Mouse (Mus musculus): Measurements from ENCODE around the gene Nagpa. TPM values are rescaled to one million over a fixed set of nuclear protein-coding genes. Genes with fewer than 3 reads are reported as not detected.
"Not testable (repeated sequence)": the region's sequence is repeated elsewhere in the genome, so short reads cannot be mapped to it uniquely, and the experiment has no call there.

Nagpa gene
- 10 to 100 TPM in 1 of 2 experiments, 1 to 10 TPM in 1; 8.4 to 10.8 TPM for total RNA-seq (2021)

DNA sequence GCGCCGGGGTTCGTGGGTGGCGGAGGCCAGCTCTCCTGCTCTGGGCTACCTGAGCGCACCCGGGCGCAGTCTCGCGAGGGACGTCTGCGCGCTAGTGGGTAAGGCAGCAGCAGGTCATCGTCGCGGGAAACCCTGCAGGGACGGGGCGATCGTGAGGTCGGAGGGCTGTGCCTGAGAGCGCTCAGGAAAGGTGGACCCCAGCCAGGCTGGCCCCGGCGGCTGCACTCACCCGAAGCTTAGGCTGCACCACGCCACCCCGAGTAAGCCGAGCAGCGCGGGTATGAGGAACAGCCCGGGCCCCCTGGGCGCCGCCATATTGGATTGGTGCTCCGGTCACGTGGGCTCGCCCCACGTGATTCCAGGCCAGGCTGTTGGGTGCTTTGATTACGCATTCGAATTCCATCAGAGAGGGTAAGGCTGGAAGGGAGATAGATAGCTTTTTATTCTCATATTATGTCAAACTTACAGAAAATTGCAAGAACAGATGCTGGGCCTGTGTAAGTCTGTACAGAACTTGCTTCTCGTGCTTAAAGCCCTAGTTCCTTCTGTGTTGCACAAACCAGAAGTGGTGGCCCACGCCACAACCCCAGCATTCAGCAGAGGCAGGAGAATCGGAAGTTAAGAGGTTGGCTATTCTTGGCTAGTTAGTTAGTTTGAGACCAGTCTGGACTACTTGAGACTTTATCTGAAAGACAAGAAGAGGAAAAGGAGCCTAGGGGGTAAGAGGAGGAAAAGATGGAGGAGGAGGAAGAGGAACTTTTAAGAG, at the start of gene Nagpa:
TSS of gene Nagpa (minus strand) at position 345 of the 766 bp plus-strand sequence.
- intact Hi-C loops (cut with DNase I) = loop anchor here (2.0 kb wide), 2 partner anchors 263 to 331 kb away; no protein-coding TSS in a partner anchor

DNA sequence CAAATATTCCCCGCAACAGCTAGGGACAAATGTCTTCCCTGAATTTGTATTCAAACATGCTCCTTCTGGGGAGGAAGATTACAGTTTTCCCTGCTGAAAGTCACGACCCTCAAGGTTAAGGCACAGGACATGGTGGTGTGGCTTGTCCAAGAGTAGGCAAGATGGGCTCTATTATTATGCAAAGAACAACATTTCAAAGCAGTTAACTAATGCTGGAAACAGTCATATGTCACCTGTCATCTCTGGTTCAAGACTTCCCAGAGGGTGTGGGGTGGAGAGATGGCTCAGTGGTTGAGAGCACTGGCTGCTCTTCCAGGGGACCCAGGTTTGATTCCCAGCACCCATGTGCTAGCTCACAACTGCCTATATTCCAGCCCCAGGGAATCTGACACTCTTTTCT, 48.4 kb upstream of the Nagpa start:
- DNase-seq (ENCODE audit: low spot score in 2 of 2) = no peak
- intact Hi-C loops (cut with DNase I) = no loop called here

More for the DNA sequence above, at the start of gene Nagpa:
- peak; percentile 83 for DNase-seq (ENCODE audit: low spot score in 2 of 2)

DNA sequence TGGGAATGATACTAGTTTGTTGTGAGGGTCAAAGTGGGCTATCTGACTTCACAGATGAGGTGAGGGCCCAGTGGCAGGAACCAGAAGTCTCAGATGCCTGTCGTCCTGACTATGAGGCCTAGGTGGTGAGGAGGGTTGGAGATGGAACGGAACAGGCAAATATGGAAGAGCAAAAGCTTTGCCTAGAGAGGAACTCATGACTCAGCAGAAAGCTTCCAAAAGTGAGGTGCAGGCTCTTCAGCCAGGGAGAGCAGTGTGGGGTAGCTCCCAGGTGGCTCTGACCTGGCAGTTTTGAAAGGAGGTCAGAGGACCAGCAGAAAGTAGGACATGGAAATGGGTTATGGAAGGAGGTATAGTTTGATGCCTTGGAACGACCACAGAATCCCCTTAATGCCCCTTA, 47.1 kb upstream of the Nagpa start:
- no peak for DNase-seq (ENCODE audit: low spot score in 2 of 2)
- intact Hi-C loops (cut with DNase I) = no loop called here

DNA sequence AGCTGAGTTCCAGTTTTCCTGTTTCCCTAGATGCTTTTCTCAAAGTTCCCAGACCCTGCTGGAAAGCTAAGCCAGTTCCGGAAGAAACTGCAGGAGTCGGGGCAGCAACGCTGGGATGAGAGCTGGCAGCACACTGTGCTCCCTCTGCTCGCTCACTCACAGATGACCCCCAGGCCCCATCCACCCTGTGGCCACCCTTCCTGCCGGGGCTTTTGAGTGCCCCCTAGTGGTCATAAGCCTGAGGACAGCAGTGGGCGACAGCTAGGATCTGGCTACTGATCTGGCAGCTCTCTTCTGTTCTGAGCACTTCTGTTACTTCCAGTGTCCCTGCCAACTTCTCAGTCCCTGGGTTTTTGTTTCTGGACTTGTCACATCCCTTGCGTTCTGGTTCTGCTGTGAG, 40.6 kb upstream of the Nagpa start:
- intact Hi-C loops (cut with DNase I) = loop anchor here (1.0 kb wide), 1 partner anchor 42 kb away; no protein-coding TSS in a partner anchor
- peak; percentile 49 to 52 for DNase-seq (ENCODE audit: low spot score in 2 of 2)

DNA sequence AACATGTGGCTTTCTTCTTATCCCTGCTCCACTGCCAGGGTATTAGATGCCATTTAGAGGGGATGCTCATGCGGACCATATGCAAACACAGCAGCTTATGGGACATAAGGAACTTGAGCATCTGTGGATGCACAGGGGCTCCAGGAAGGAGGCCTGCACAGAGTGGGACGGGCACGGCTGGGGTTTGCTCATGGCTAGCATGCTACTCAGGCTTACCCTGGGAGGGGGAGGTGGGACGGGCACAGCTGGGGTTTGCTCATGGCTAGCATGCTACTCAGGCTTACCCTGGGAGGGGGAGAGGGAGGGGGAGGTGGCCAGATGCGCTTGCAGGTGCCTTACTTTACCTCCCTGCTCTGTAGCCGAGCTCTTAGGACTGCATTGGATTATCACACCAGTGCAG, 39.1 kb upstream of the Nagpa start:
- no peak for DNase-seq (ENCODE audit: low spot score in 2 of 2)
- intact Hi-C loops (cut with DNase I) = no loop called here

DNA sequence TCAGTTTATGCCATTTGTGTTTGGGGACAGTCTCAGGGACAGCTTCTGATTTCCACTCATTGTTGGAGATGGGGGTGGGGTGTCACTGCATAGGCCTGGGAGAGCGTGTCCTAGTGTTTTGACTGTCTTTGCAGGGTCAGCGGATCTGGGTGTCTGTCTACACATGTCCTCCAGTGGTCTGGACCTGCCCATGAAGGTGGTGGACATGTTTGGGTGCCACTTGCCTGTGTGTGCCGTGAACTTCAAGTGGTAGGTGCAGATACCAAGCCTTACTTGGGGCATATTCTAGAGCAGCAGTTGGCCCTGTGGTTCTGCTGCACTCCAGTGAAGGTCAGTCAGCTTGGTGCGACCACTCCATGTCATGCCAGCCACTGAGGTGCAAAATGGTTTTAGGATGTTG, 38.5 kb upstream of the Nagpa start:
- DNase-seq (ENCODE audit: low spot score in 2 of 2) = no peak
- intact Hi-C loops (cut with DNase I) = no loop called here

DNA sequence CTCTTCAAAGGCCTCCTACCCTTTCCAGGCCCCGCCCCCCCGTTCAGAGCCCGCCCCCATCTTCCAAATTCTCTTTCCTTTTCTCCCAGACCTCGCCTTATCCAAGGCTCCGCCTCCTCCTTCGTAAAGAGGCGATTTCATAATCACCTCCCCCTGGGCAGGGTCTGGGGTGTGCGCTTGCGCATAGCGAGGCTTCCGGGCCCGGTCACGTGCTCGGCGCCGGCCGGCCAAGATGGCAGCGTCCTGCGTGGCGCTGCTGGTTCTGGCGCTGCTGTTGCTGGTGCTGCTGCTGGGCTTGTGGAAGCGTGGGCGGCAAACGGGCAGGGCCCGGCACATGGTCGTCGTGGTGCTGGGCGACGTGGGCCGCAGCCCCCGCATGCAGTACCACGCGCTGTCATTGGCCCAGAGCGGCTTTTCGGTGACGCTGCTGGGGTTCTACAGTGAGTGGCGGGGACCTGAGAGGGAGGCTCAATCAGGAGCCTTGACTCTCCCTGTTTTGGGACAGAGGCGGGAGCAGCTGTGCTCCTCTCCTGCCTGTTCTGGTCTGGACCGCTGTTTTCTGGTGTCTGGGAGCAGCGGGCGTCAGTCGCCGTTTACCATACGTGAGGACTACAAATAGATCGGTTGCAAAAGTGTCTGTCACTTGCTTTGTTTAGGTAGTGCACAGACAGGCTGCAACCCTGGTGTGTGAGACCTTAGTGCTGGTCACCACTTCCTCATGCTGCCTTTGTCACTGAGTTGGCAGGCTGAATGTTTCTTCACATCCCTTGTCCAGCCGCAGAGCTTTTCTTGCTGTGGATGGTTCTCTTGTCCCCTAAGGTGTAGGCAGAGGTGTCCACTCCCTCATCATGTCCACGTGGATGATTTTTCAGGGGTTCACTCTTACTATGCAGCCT, 29.9 kb upstream of the Nagpa start, which contains the start of gene Alg1:
TSS of gene Alg1 (plus strand) at position 204 of the 896 bp plus-strand sequence.
- DNase-seq (ENCODE audit: low spot score in 2 of 2) = peak; percentile 93 to 96
- intact Hi-C loops (cut with DNase I) = loop anchor here (1.0 kb wide), 1 partner anchor 22 kb away; the partner anchor contains the start of gene Eef2kmt

DNA sequence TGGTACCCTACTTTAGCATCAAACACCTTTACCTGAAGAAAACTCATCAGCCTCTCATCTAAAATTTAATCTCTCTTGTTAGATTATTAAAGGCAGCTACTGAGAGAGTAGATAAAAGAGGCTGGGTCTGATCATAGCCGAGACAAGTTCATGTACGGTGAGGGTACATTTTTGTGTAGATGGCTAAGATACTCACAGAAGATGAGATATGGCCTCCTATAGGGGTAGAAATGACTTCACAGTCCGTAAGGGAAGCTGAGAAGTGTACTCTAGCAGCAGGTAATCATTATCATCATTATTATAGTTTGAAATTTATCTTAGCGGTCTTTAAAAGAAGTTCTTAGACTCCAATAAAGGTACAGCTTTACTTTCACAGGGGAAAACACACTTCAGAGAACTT, 29.2 kb upstream of the Nagpa start:
- intact Hi-C loops (cut with DNase I) = loop anchor here (1.0 kb wide), 1 partner anchor 22 kb away; the partner anchor contains the start of gene Eef2kmt

DNA sequence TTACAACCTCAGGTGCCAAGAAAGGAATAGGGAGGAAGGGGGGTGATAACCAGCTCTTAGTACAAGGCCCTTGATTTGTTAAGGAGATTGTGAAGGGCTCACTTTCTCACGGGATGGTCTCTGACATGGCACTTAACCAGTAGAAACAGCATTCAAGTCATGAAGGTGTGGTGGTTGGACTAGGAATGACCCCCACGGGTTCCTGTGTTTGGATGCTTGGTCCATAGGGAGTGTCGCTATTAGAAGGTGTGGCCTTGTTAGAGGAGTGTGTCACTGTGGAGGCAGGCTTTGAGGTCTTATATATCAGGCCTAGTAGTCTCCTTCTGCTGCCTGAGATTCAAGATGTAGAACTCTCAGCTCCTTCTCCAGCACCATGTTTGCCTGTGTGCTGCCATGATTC, 24.3 kb upstream of the Nagpa start:
- intact Hi-C loops (cut with DNase I); DNase-seq (ENCODE audit: low spot score in 2 of 2): not testable (repeated sequence)

More for the DNA sequence above, 29.2 kb upstream of the Nagpa start:
- DNase-seq (ENCODE audit: low spot score in 2 of 2) = no peak

DNA sequence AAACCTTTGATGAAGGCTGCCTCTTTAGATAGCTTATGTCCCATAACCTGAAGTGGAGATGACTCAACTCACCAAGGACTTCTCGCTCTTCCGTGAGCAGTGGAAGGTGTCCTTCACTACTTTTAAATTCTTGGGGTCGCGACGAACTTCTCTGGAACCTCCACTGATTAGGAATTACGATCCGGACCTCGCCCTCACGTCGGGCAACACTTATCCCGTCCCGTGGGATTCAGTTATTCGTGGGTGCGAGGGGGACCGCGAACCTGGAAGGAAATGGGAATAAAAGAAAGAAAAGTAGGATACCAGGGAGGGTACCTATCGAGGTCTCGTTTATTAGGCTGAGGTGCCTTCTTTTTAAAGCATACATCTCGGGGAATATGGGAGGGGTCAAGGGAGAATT, 23.7 kb upstream of the Nagpa start:
- DNase-seq (ENCODE audit: low spot score in 2 of 2); intact Hi-C loops (cut with DNase I): not testable (repeated sequence)

DNA sequence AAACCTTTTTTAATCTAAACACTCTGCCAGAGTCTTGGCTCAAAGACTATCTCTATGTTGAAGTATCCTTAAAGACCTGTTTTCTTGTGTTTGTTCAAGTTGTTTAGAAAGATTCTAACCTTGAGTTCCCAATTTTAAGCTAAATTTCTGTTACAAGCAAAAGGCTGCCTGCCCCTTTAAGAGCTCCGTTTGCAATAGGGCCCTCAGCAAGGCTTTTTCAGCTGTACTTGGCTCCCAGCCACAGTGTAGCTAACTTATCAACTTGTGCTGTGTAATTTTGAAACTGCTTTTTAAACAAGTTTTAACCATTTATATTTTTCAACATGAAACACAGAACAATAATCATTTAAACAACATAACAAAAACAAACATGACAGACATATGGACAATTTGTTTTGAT, 22.7 kb upstream of the Nagpa start:
- DNase-seq (ENCODE audit: low spot score in 2 of 2) = not testable (repeated sequence)

DNA sequence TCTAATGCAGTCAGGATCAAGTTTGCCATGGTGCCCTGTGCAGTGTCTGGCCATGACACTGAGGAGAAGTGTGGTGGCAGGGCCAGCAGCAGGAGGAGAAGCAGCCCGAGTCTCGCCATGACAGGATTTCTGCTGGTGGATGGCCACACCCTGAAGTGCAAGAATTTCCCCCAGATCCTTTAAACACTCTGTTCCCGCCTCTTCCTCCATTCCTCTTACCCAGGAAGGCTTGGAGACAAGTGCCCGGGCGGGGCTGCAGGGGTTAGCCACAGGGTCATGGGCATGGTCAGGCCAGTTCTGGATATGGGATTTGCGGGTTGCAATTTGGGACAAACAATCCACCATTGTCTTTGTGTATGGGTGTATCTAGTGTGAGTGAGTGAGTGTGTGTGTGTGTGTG, 18.3 kb upstream of the Nagpa start, which contains the start of gene AU021092:
TSS of gene AU021092 (minus strand) at position 160 of the 400 bp plus-strand sequence.
- no peak for DNase-seq (ENCODE audit: low spot score in 2 of 2)
- intact Hi-C loops (cut with DNase I) = no loop called here

More for the DNA sequence above, 22.7 kb upstream of the Nagpa start:
- intact Hi-C loops (cut with DNase I) = not testable (repeated sequence)

DNA sequence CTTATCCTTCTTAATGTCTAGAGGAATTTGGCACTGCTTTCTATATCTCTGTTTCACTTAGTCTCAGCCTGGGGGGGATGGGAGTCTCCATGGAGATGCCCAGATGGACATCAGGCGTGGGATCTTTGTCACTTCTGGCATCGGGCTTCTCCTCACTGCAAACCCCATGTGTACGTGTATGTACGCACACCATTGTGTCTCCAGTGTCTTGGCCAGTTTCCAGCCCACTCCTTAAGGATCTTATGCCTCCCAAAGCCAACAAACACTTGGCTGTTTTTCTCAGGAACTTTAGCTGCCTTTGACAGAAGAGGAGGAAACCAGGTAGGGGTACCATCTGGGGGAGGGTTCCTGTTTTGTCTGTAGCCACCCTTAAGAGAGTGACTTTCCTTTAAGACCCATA, 17.6 kb upstream of the Nagpa start:
- intact Hi-C loops (cut with DNase I) = no loop called here

DNA sequence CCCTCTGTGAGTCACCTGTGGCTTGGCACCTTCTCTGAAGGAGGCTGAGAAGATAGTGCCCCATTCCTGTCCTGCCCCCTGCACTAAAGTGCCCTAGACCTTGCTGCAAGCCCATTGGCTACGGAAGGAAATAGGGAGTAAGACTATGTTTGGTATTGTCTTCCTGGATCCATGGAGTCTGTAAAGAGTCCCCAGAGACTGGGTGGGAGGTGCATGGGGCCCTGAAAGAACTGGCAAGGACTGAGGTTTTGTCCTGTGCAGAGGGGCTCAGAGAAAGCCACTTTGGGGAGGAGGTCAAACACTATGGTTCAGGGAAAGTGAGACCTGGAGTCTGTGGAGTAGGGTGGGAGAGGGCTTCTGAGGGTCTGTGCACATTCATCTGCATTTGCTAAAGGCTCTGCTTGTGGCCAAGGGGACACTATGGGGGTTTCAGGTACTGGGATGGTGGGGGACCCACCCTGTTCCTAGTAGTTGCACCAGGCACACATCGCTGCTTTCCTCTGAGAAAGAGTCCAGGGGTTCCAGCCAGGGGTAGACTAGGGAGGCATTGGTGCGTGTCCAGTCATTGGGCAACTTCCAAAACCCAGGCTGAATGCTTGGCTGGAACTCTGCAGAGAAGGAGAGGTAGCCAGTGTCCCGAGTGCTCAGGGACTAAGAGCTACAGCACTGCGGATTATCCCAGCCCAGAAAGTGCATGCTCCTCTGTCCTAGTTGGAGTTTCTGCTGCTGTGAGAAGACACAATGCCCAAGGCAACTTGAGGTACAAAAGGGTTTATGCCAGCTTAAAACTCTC, 13.7 kb upstream of the Nagpa start:
- DNase-seq (ENCODE audit: low spot score in 2 of 2) = no peak
- intact Hi-C loops (cut with DNase I) = no loop called here

More for the DNA sequence above, 17.6 kb upstream of the Nagpa start:
- no peak for DNase-seq (ENCODE audit: low spot score in 2 of 2)

DNA sequence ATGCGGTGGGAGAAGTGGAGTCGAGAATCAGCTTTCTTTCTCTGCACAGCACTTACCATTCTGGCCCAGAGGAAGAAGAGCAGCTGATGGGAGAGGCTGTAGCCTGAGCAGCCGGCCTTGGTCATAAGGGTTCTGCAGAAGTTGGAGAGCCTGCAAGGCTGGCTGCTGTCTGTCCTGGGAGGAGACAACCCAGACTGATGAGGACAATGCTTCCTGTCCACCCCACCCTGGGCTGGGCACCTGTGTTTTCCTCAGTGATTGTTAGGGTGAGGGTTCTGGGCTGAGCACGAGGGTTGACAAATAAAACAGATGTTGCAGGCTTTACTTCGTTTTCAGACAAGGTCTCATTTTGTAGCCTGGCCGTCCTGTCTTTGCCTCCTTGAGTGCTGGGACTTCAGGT, 12.9 kb upstream of the Nagpa start:
- DNase-seq (ENCODE audit: low spot score in 2 of 2) = no peak
- intact Hi-C loops (cut with DNase I) = no loop called here

DNA sequence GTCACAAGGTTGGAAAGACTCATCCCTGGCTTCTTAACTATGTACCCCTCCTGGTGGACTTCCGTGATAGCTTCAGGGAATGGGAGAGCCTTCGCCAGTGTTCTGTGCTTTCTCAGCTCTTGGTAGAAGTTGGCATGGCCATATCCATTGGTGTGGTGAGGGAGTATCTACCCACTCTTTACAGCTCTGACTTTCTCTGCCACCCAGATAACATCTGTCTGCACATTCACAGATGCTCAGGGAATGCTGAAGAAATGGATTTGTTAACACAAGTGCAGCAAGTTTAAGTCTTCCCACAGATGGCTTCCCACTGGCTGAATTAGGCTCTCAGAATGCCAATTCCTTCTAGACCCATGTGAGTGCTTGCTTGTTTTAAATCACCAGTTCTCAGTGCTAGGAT, 10.3 kb upstream of the Nagpa start:
- DNase-seq (ENCODE audit: low spot score in 2 of 2) = peak in 1 of 2 experiments; percentile 56
- intact Hi-C loops (cut with DNase I) = no loop called here

DNA sequence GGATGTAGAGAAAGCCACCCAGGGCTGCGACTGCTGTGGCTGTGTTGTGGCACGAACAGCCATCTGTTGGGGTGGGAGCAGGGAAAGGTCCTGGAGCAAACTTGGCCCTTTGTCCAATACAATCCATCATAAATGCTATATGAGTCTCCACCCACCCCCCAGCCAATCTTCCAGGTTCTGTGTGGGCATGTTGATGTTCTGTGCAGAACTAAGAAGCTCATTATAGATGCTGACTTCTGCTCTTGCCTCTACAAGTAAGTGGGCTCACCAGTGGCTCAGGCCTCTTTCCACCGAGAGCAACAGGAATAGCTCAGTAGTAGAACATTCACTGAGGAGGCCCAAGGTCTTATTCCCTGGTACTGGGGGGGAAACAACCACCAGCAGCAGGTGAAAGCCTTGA, 8.3 kb upstream of the Nagpa start:
- DNase-seq (ENCODE audit: low spot score in 2 of 2) = peak in 1 of 2 experiments; percentile 64
- intact Hi-C loops (cut with DNase I) = no loop called here

DNA sequence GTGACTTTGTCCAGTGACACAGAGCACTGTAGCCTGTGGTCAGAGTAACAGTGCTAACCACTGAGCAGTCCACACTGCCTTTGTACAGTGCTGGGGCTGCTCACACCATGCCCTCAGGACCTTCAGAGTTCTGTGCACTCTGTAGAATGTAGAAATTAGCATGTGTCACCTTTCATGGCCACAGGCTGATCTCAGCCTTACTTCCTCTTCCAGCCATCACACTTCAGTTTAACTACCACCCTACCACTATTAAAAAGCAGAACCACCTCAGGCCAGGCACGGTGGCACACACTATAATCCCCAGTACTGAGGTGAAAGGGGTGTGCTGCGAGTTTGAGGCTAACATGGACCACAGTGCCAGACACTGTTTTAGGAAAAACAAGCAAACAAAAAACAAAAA, 6.6 kb upstream of the Nagpa start:
- intact Hi-C loops (cut with DNase I) = no loop called here
- DNase-seq (ENCODE audit: low spot score in 2 of 2) = no peak

DNA sequence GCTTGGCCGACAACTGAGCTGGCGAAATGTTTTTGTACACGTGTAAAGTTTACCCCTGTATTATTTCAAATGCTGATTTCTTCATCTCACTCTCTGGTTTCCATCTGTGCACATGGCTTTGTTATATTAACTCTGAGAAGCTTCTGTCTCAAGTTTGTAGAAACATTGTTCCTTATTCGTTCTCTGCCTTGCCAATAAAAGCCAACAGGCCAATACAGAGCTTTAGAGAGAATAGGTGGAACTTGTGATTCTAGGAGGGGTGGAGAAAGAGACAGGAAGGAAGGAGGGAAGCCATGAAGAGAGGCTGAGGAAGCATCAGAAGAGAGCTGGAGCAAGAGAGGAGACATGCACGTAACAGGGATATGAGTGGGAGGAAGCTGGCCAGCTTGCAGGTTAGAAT, 2.2 kb upstream of the Nagpa start:
- DNase-seq (ENCODE audit: low spot score in 2 of 2) = peak in 1 of 2 experiments; percentile 27
- intact Hi-C loops (cut with DNase I) = no loop called here
